20 mouse cellular contexts compared by ENCODE assay signal in genomic region chr12:99118381-99119115, GRCm38 (mm10).
A peak's percentile ranks its signal among the peaks of the same experiment; 100 is the strongest.
DNase-seq lines count a peak whose midpoint lies in the region; ATAC-seq and TF ChIP-seq lines count a peak whose summit lies in the region.
"Had no signal": no experiment of that assay in that cellular context is flagged by ENCODE, and none has a peak within 500 bp of the region (broad histone marks: within the 10 kb centered on the region; RNA-seq: fewer than 3 reads in every experiment).

No protein-coding gene starts in this region.

- peak; percentile 20 for DNase-seq in embryo, embryonic 11 days
- no peak for DNase-seq in embryo, embryonic 10 days (ENCODE audit: low spot score)
- no peak for DNase-seq in kidney, postnatal 0 days (ENCODE audit: low spot score)
- DNase-seq in kidney, postnatal 4 days, result no peak
- peak; percentile 27 for DNase-seq in retina, embryonic 14.5 days (ENCODE audit: low spot score)
- no peak for DNase-seq in retina, postnatal 1 day
- peak; percentile 22 for DNase-seq in splenic B cell, adult 2 months (ENCODE audit: low read depth, low spot score)
- no peak for DNase-seq in frontal cortex, postnatal 25 days (ENCODE audit: low spot score in 2 of 2)
- DNase-seq: cerebellum, adult 11-12 months; forebrain, postnatal 0 days; gastrocnemius, postnatal 25 days; kidney, adult 11 months; kidney, postnatal 14 days; lung, postnatal 4 days; right cerebral cortex, postnatal 14 days; thymus, adult 18-20 months had no signal

- H3K4me1 ChIP-seq in kidney, postnatal 0 days (replicated peaks; ENCODE audit: insufficient read depth, low read length), result no peaks in the 10 kb centered on the region
- H3K4me1 ChIP-seq: liver, embryonic 12.5 days; midbrain, embryonic 12.5 days had no signal

- peak; percentile 35; the same call in 1 of the 2 replicates for TF ChIP-seq CTCF in kidney, postnatal 0 days (IDR thresholded peaks at IDR 0.05; ENCODE audit: low read depth)

- H3K9ac ChIP-seq in kidney, postnatal 0 days (ENCODE audit: low read depth, low read length), result no peak overlapping the region
- H3K9ac ChIP-seq: forebrain, postnatal 0 days; heart, embryonic 15.5 days; liver, embryonic 12.5 days; midbrain, embryonic 12.5 days had no signal

- WGBS in kidney, postnatal 0 days, result 87% methylated on average over 12 of the region's 12 CpGs

- H3K9me3 ChIP-seq in kidney, postnatal 0 days (replicated peaks; ENCODE audit: low read length), result no peaks in the 10 kb centered on the region
- H3K9me3 ChIP-seq: heart, embryonic 15.5 days; liver, embryonic 12.5 days; midbrain, embryonic 12.5 days had no signal

- H3K27me3 ChIP-seq in kidney, postnatal 0 days (ENCODE audit: insufficient read depth, low read length), result 0 out of 2 replicates have a peak, but pooled peaks cover 5% of the 10 kb centered on the region
- H3K27me3 ChIP-seq in splenic B cell, adult 2 months (ENCODE audit: control insufficient read depth, insufficient read depth, low read length, poor library complexity, severe bottlenecking), result no peaks in the 10 kb centered on the region
- H3K27me3 ChIP-seq: heart, embryonic 15.5 days; liver, embryonic 12.5 days; midbrain, embryonic 12.5 days had no signal

- ATAC-seq in kidney, postnatal 0 days (replicated peaks; ENCODE audit: low FRiP score, low read depth), result no peak
- ATAC-seq: forebrain, postnatal 0 days; liver, embryonic 12.5 days had no signal

- no peak overlapping the region for H3K27ac ChIP-seq in kidney, postnatal 0 days
- H3K27ac ChIP-seq: heart, embryonic 15.5 days; liver, embryonic 12.5 days; midbrain, embryonic 12.5 days had no signal

- H3K36me3 ChIP-seq in kidney, postnatal 0 days (ENCODE audit: insufficient read depth, low read length), result no peaks in the 10 kb centered on the region
- no peaks in the 10 kb centered on the region for H3K36me3 ChIP-seq in splenic B cell, adult 2 months (ENCODE audit: control insufficient read depth, insufficient read depth, low read length, poor library complexity, severe bottlenecking)
- H3K36me3 ChIP-seq: heart, embryonic 15.5 days; liver, embryonic 12.5 days; midbrain, embryonic 12.5 days had no signal

- H3K4me2 ChIP-seq in kidney, postnatal 0 days (ENCODE audit: low read length), result no peak overlapping the region
- H3K4me2 ChIP-seq: heart, embryonic 15.5 days; liver, embryonic 12.5 days; midbrain, embryonic 12.5 days had no signal

- no peak overlapping the region for H3K4me3 ChIP-seq in kidney, postnatal 0 days (replicated peaks; ENCODE audit: low read depth, low read length)
- H3K4me3 ChIP-seq: erythroblast, embryonic 14.5 days; heart, embryonic 15.5 days; liver, embryonic 12.5 days; midbrain, embryonic 12.5 days had no signal

Comparison
In these comparisons a context has a peak if more than half of its experiments do, and no peak if none do; other contexts are left out.
1. DNase-seq: peak in embryo, embryonic 11 days (single experiment), retina, embryonic 14.5 days (single experiment) and splenic B cell, adult 2 months (single experiment); none in embryo, embryonic 10 days (single experiment), kidney, postnatal 0 days (single experiment), kidney, postnatal 4 days (0 of 2), retina, postnatal 1 day (single experiment) and frontal cortex, postnatal 25 days (0 of 2).